Mouse (Mus musculus) ES-E14 (cell line): ENCODE data around the gene Scin. TPM values are rescaled to one million over a fixed set of nuclear protein-coding genes. Genes with fewer than 3 reads are reported as not detected.

Experiments used
- DNase-seq: peaks from one replicate; pipeline ENCODE4 v3.0.0-alpha.2; 2013; ENCODE audit warnings: low read depth, low spot score
- H3K27ac ChIP-seq: 2 replicates; pipeline ENCODE4 v1.5.1; 2012; ENCODE audit warnings: low read depth, mild to moderate bottlenecking, low read length, moderate library complexity, mixed read lengths; ENCODE audit not compliant: poor library complexity, insufficient read depth, severe bottlenecking
- H3K36me3 ChIP-seq: 2 replicates; pipeline ENCODE4 v1.6.1; 2012; ENCODE audit warnings: mild to moderate bottlenecking, low read length, moderate library complexity, mixed read lengths; ENCODE audit not compliant: control insufficient read depth, poor library complexity, insufficient read depth, severe bottlenecking
- H3K4me1 ChIP-seq, 2 experiments: fragments of 150-350 bp in 1 of 2; sonication (generic) in 1 of 2; 2 replicates each; pipeline ENCODE4 v1.6.1; 2012; ENCODE audit warnings: low read length in 2 of 2, mild to moderate bottlenecking in 1 of 2, mixed read lengths in 1 of 2; ENCODE audit not compliant: control insufficient read depth in 2 of 2, insufficient read depth in 2 of 2, poor library complexity in 1 of 2
- H3K4me3 ChIP-seq, 2 experiments: fragments of 150-350 bp in 1 of 2; sonication (generic) in 1 of 2; 2 replicates each; pipeline ENCODE4 v1.5.1; 2012; ENCODE audit warnings: low read length in 2 of 2, low read depth in 1 of 2, mild to moderate bottlenecking in 1 of 2, mixed read lengths in 1 of 2; ENCODE audit not compliant: insufficient read depth in 1 of 2, poor library complexity in 1 of 2, severe bottlenecking in 1 of 2
- H3K9ac ChIP-seq: 2 replicates; pipeline ENCODE4 v1.6.1; 2012; ENCODE audit warnings: low read depth, mild to moderate bottlenecking, low read length, mixed read lengths; ENCODE audit not compliant: poor library complexity, insufficient read depth, severe bottlenecking
- H3K9me3 ChIP-seq: fragments of 150-350 bp; sonication (generic); 2 replicates; pipeline ENCODE4 v1.6.1; 2012; ENCODE audit warnings: low read depth, mild to moderate bottlenecking, low read length; ENCODE audit not compliant: control insufficient read depth, insufficient read depth
- CHD2 ChIP-seq: IDR thresholded peaks from 2 replicates; pipeline ENCODE4 v1.6.1; 2014; ENCODE audit warnings: mild to moderate bottlenecking, low read depth, low read length, inconsistent platforms
- HCFC1 ChIP-seq: IDR thresholded peaks from 2 replicates; pipeline ENCODE4 v1.6.1; 2012; ENCODE audit warnings: low read length, inconsistent platforms, borderline replicate concordance; ENCODE audit not compliant: insufficient read depth
- MAFK ChIP-seq: IDR thresholded peaks from 2 replicates; pipeline ENCODE4 v1.6.1; 2014; ENCODE audit warnings: mild to moderate bottlenecking, low read depth, low read length, inconsistent platforms; ENCODE audit not compliant: insufficient read depth
- ZC3H11A ChIP-seq: IDR thresholded peaks from 2 replicates; pipeline ENCODE4 v1.6.1; 2012; ENCODE audit warnings: low read depth, mild to moderate bottlenecking, inconsistent platforms, low read length, borderline replicate concordance
- ZNF384 ChIP-seq: IDR thresholded peaks from 2 replicates; pipeline ENCODE4 v1.6.1; 2012; ENCODE audit warnings: low read depth, low read length, inconsistent platforms
- in situ Hi-C, 2 experiments: fragments of 600-800 bp; cut with MboI; formaldehyde crosslinking; loops; one replicate each; pipeline ENCODE4 v1.15.1; 2025; ENCODE audit warnings: low sequenced_read_pairs in 2 of 2, inconsistent platforms in 1 of 2; ENCODE audit not compliant: unreplicated experiment in 2 of 2
- total RNA-seq: library from RNA; depleted of rRNA; stranded (reverse); fragments of 300-350 nt; gene quantifications from 2 replicates; pipeline ENCODE4 v1.2.3, GENCODE M21; 2012

Scin gene
- total RNA-seq, 1 experiment: 0.31 TPM

GRCm38 (mm10) chr12:40114883-40115282 lies 19.1 kb downstream of the Scin start:
- no peaks in the 10 kb centered on the region for H3K36me3 ChIP-seq
- H3K9me3 ChIP-seq: no peaks in the 10 kb centered on the region
- DNase-seq: no peak
- H3K4me3 ChIP-seq: no peak overlapping the region
- no peaks in the 10 kb centered on the region for H3K4me1 ChIP-seq
- no peak for TF ChIP-seq HCFC1
- TF ChIP-seq CHD2: no peak
- no peak for TF ChIP-seq MAFK
- no peak for TF ChIP-seq ZNF384
- no peak for TF ChIP-seq ZC3H11A
- in situ Hi-C loops: no loop called here
- H3K9ac ChIP-seq: no peak overlapping the region
- no peak overlapping the region for H3K27ac ChIP-seq

GRCm38 (mm10) chr12:40114020-40114419 lies 20.0 kb downstream of the Scin start:
- no peak overlapping the region for H3K9ac ChIP-seq
- H3K4me3 ChIP-seq: no peak overlapping the region
- no peaks in the 10 kb centered on the region for H3K9me3 ChIP-seq
- TF ChIP-seq CHD2 (no peak), HCFC1 (no peak), MAFK (no peak), ZNF384 (no peak), ZC3H11A (no peak)
- no peaks in the 10 kb centered on the region for H3K4me1 ChIP-seq
- no peaks in the 10 kb centered on the region for H3K36me3 ChIP-seq
- in situ Hi-C loops: no loop called here
- DNase-seq: no peak
- H3K27ac ChIP-seq: no peak overlapping the region

DNA sequence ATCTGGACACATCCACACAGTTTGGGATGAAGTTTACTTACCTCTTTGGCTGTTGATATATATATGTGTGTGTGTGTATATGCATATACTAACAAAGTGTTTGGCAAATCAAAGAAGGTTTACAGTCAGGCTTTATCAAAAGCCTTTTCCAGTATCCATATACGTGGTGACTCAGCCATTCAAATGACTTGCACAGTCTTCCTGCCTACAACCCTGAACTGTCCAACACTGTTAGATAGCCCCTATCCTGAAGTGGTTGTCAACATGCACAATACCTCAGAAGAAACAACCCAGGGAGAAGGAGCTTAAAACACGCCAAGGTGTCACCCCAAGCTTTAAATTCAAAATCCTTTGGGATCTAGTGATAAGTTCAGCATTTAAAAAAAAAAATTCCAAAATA lies 20.4 kb downstream of the Scin start:
- Histone ChIP-seq H3K9ac (no peak overlapping the region), H3K27ac (no peak overlapping the region), H3K4me3 (no peak overlapping the region), H3K9me3 (no peaks in the 10 kb centered on the region), H3K36me3 (no peaks in the 10 kb centered on the region), H3K4me1 (no peaks in the 10 kb centered on the region)
- no peak for DNase-seq
- TF ChIP-seq HCFC1 (no peak), ZC3H11A (no peak)
- in situ Hi-C loops: no loop called here

GRCm38 (mm10) chr12:40109227-40109626 lies 24.8 kb downstream of the Scin start:
- TF ChIP-seq HCFC1: no peak
- no peak for TF ChIP-seq ZC3H11A
- no peak for TF ChIP-seq CHD2
- TF ChIP-seq ZNF384: no peak
- TF ChIP-seq MAFK: no peak
- H3K36me3 ChIP-seq: no peaks in the 10 kb centered on the region
- no peak overlapping the region for H3K9ac ChIP-seq
- H3K27ac ChIP-seq: no peak overlapping the region
- H3K4me3 ChIP-seq: no peak overlapping the region
- 0 out of 4 replicates have a peak, but pooled peaks cover 0 to 2% of the 10 kb centered on the region in 2 experiments for H3K4me1 ChIP-seq
- in situ Hi-C loops: no loop called here
- no peak for DNase-seq
- H3K9me3 ChIP-seq: no peaks in the 10 kb centered on the region

GRCm38 (mm10) chr12:40108143-40108542 lies 25.9 kb downstream of the Scin start:
- DNase-seq: no peak
- Histone ChIP-seq H3K9me3 (no peaks in the 10 kb centered on the region), H3K27ac (no peak overlapping the region), H3K9ac (no peak overlapping the region), H3K4me1 (0 out of 4 replicates have a peak, but pooled peaks cover 0 to 2% of the 10 kb centered on the region in 2 experiments), H3K36me3 (no peaks in the 10 kb centered on the region), H3K4me3 (no peak overlapping the region)
- TF ChIP-seq ZNF384: no peak
- TF ChIP-seq MAFK: no peak
- no peak for TF ChIP-seq HCFC1
- no peak for TF ChIP-seq ZC3H11A
- TF ChIP-seq CHD2: no peak
- in situ Hi-C loops: no loop called here
